Comparison of ENCODE assay signal across 9 mouse cellular contexts in genomic region chr9:65109132-65110072, GRCm38 (mm10). TPM values are rescaled to one million over a fixed set of nuclear protein-coding genes. Genes with fewer than 3 reads are reported as not detected.
A peak's percentile ranks its signal among the peaks of the same experiment; 100 is the strongest.
DNase-seq lines count a peak whose midpoint lies in the region; ATAC-seq lines count a peak whose summit lies in the region.
"Had no signal": no experiment of that assay in that cellular context is flagged by ENCODE, and none has a peak within 500 bp of the region (broad histone marks: within the 10 kb centered on the region; RNA-seq: fewer than 3 reads in every experiment).

No protein-coding gene starts in this region.

- peak overlapping the region; percentile 94 for H3K27ac ChIP-seq in forebrain, embryonic 15.5 days (replicated peaks)
- peak overlapping the region; percentile 81 for H3K27ac ChIP-seq in midbrain, embryonic 15.5 days

- H3K9me3 ChIP-seq in forebrain, embryonic 15.5 days: no peaks in the 10 kb centered on the region
- no peaks in the 10 kb centered on the region for H3K9me3 ChIP-seq in midbrain, embryonic 15.5 days

- peak; percentile 45 for DNase-seq in cerebellum, adult 11-12 months
- DNase-seq in cerebellum, adult 11 months: no peak
- DNase-seq in R1 (ENCODE audit: low read depth, low spot score): peak; percentile 88
- peak; percentile 27 for DNase-seq in left cerebral cortex, adult 11 months (ENCODE audit: low spot score)
- DNase-seq in urinary bladder, postnatal 4 days (ENCODE audit: low spot score in 2 of 2): no peak
- no peak for DNase-seq in urinary bladder, postnatal 10 days (ENCODE audit: low spot score)

- no peaks in the 10 kb centered on the region for H3K27me3 ChIP-seq in forebrain, embryonic 15.5 days
- H3K27me3 ChIP-seq in midbrain, embryonic 15.5 days (replicated peaks): no peaks in the 10 kb centered on the region

- peak overlapping the region; percentile 37 for H3K4me2 ChIP-seq in forebrain, embryonic 15.5 days (replicated peaks)
- peak overlapping the region; percentile 32 for H3K4me2 ChIP-seq in midbrain, embryonic 15.5 days

- 0 out of 2 replicates have a peak, but pooled peaks cover under 1% of the 10 kb centered on the region for H3K36me3 ChIP-seq in forebrain, embryonic 15.5 days
- no peaks in the 10 kb centered on the region for H3K36me3 ChIP-seq in midbrain, embryonic 15.5 days (replicated peaks)

- H3K4me1 ChIP-seq in forebrain, embryonic 15.5 days: peaks cover 25% of the 10 kb centered on the region
- H3K4me1 ChIP-seq in midbrain, embryonic 15.5 days: peaks cover 14% of the 10 kb centered on the region

- ATAC-seq in forebrain, embryonic 15.5 days (replicated peaks): peak; percentile 89
- ATAC-seq in midbrain, embryonic 15.5 days (replicated peaks): peak; percentile 78

- peak overlapping the region; percentile 21 for H3K4me3 ChIP-seq in forebrain, embryonic 15.5 days
- H3K4me3 ChIP-seq in midbrain, embryonic 15.5 days: no peak overlapping the region

- peak overlapping the region; percentile 21; the same call in 1 of the 2 replicates for H3K9ac ChIP-seq in forebrain, embryonic 15.5 days (replicated peaks)
- peak overlapping the region; percentile 25; the same call in 1 of the 2 replicates for H3K9ac ChIP-seq in midbrain, embryonic 15.5 days

- 5% methylated on average over 24 of the region's 24 CpGs for WGBS in forebrain, embryonic 15.5 days
- WGBS in midbrain, embryonic 15.5 days: 7% methylated on average over 24 of the region's 24 CpGs

RNA-seq across cellular contexts. Expression of gene Igdcc4, which starts 8.1 kb away (rescaled TPM):
- 13.0 and 14.6 TPM in 2 replicates for polyA plus RNA-seq in forebrain, embryonic 15.5 days (2015; fragmentation: Nextera tagmentation; extraction: Ambion mirVana)
- polyA plus RNA-seq in midbrain, embryonic 15.5 days (2015; fragmentation: Nextera tagmentation; extraction: Ambion mirVana): 16.8 and 17.3 TPM in 2 replicates

RNA-seq across cellular contexts. Expression of gene Igdcc3, which starts 31.6 kb away (rescaled TPM):
- polyA plus RNA-seq in forebrain, embryonic 15.5 days (2015; fragmentation: Nextera tagmentation; extraction: Ambion mirVana): 9.6 and 9.8 TPM in 2 replicates
- 12.8 and 14.1 TPM in 2 replicates for polyA plus RNA-seq in midbrain, embryonic 15.5 days (2015; fragmentation: Nextera tagmentation; extraction: Ambion mirVana)
- polyA plus RNA-seq: C2C12 had no signal

Comparison
In these comparisons a context has a peak if more than half of its experiments do, and no peak if none do; other contexts are left out.
1. DNase-seq: peak in cerebellum, adult 11-12 months (single experiment), R1 (single experiment) and left cerebral cortex, adult 11 months (single experiment); none in cerebellum, adult 11 months (single experiment), urinary bladder, postnatal 4 days (0 of 2) and urinary bladder, postnatal 10 days (single experiment).